Mouse (Mus musculus) forebrain, embryonic 16.5 days (tissue): Measurements from ENCODE around the gene 1110012L19Rik. TPM values are rescaled to one million over a fixed set of nuclear protein-coding genes. Genes with fewer than 3 reads are reported as not detected.
"Not testable (repeated sequence)": the region's sequence is repeated elsewhere in the genome, so short reads cannot be mapped to it uniquely, and the experiment has no call there.

Experiments
- ATAC-seq: fragments of 200-750 bp; cut with Nextera tagmentation; 2 replicates; pipeline ENCODE4 v1.8.0; 2017; ENCODE audit warnings: mild to moderate bottlenecking, moderate library complexity
- H3K27ac ChIP-seq: fragments of 300-500 bp; sonication (generic); 2 replicates; pipeline ENCODE4 v1.5.1; 2014; ENCODE audit warnings: low read length, control low read depth
- H3K27me3 ChIP-seq: fragments of 300-500 bp; sonication (generic); replicated peaks from 2 replicates; pipeline ENCODE4 v1.6.1; 2014; ENCODE audit warnings: low read length; ENCODE audit not compliant: control insufficient read depth, insufficient read depth
- H3K36me3 ChIP-seq: fragments of 300-500 bp; sonication (generic); 2 replicates; pipeline ENCODE4 v1.6.1; 2014; ENCODE audit not compliant: control insufficient read depth, insufficient read depth
- H3K4me1 ChIP-seq: fragments of 300-500 bp; sonication (generic); replicated peaks from 2 replicates; pipeline ENCODE4 v1.6.1; 2014; ENCODE audit warnings: low read length; ENCODE audit not compliant: control insufficient read depth, insufficient read depth
- H3K4me2 ChIP-seq: fragments of 300-500 bp; sonication (generic); 2 replicates; pipeline ENCODE4 v1.6.1; 2014; ENCODE audit warnings: mild to moderate bottlenecking, low read length, control low read depth
- H3K4me3 ChIP-seq: fragments of 300-500 bp; sonication (generic); replicated peaks from 2 replicates; pipeline ENCODE4 v1.5.1; 2014; ENCODE audit warnings: mild to moderate bottlenecking, low read length, control low read depth
- H3K9ac ChIP-seq: fragments of 300-500 bp; sonication (generic); replicated peaks from 2 replicates; pipeline ENCODE4 v1.6.1; 2014; ENCODE audit warnings: low read depth, low read length, control low read depth
- H3K9me3 ChIP-seq: fragments of 300-500 bp; sonication (generic); 2 replicates; pipeline ENCODE4 v1.6.1; 2016; ENCODE audit warnings: low read length; ENCODE audit not compliant: control insufficient read depth
- WGBS: fragments of 180-500 bp; shearing (Covaris S2); extraction: QIAGEN DNeasy Blood & Tissue Kit; methylation state at CpG from one replicate; pipeline ENCODE4 v1.1.7; 2014; 5-methylcytosine and 5-hydroxymethylcytosine counted together
- polyA plus RNA-seq: library from polyadenylated mRNA; unstranded; fragments of >200 nt; fragmentation: Nextera tagmentation; extraction: Ambion mirVana; gene quantifications from 2 replicates; pipeline ENCODE4 v1.2.1, GENCODE M21; 2015

The 1110012L19Rik gene
- polyA plus RNA-seq, 1 experiment from 2014 or later = 39.1 TPM

DNA sequence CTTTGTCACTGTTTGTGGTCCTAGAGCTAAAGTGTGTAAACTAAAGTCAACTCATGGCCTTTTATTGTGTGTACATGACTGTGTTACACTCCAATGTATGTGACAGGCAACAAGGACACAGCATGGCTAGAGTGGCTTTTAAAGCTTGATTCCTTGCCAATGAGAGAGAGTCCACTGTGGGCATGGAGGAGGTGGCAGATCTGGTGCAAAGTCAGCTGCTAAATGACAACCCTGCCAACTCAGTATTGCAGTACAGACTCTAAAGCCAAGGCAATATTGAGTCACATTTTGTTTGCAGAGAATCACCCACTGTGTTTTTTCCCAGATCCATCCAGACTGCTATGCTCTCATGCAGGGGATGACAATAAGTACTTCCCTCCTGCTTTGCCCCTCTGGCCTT, 7.0 kb downstream of the 1110012L19Rik start:
- not testable (repeated sequence) for H3K27ac ChIP-seq, H3K4me1 ChIP-seq, H3K9me3 ChIP-seq

GRCm38 (mm10) chrX:70425473-70425872, 39.8 kb downstream of the 1110012L19Rik start:
- not testable (repeated sequence) for ATAC-seq

More for the DNA sequence above, 7.0 kb downstream of the 1110012L19Rik start:
- H3K27me3 ChIP-seq, H3K9ac ChIP-seq, ATAC-seq, H3K4me3 ChIP-seq, H3K4me2 ChIP-seq, H3K36me3 ChIP-seq: not testable (repeated sequence)

More at GRCm38 (mm10) chrX:70425473-70425872, 39.8 kb downstream of the 1110012L19Rik start:
- not testable (repeated sequence) for H3K4me3 ChIP-seq, H3K4me1 ChIP-seq, H3K9ac ChIP-seq, H3K9me3 ChIP-seq, H3K36me3 ChIP-seq, H3K4me2 ChIP-seq, H3K27me3 ChIP-seq, H3K27ac ChIP-seq
- WGBS = 76% methylated on average over 3 of the region's 3 CpGs

Other genes with a start within 250 kb of the 1110012L19Rik start
- gene Ids, start 20.8 kb upstream of the 1110012L19Rik start, polyA plus RNA-seq = 16.1 and 16.8 TPM in 2 replicates
- gene Tmem185a, start 91.3 kb downstream of the 1110012L19Rik start, polyA plus RNA-seq = 46.9 and 55.2 TPM in 2 replicates